Mouse (Mus musculus) Patski (cell line): ENCODE data around the gene Socs4. TPM values are rescaled to one million over a fixed set of nuclear protein-coding genes. Genes with fewer than 3 reads are reported as not detected.

Source experiments
- ATAC-seq: fragments of 100-300 bp; one replicate; pipeline ENCODE4 v1.8.0; 2021
- CTCF ChIA-PET: fragments of 350-600 bp; sonication (Branson Sonifier 250); formaldehyde crosslinking; loops from one replicate; lab custom pipeline; 2022; ENCODE audit warnings: inconsistent platforms; lab: Charles Lee
- POLR2A ChIA-PET: fragments of 350-600 bp; sonication (Branson Sonifier 250); formaldehyde crosslinking; loops from one replicate; lab custom pipeline; 2022; ENCODE audit warnings: antibody characterized with exemption, inconsistent platforms; lab: Charles Lee
- DNase-seq: peaks from one replicate; pipeline ENCODE4 v3.0.0-alpha.2; 2011; ENCODE audit warnings: low read depth, low spot score
- H3K27me3 ChIP-seq: fragments of 371-371 bp; one replicate; pipeline ENCODE4 v1.5.1; 2021
- CTCF ChIP-seq: fragments of 100-300 bp; IDR thresholded peaks from one replicate; pipeline ENCODE4 v1.5.1; 2021
- in situ Hi-C: fragments of 300-500 bp; cut with MboI; formaldehyde crosslinking; loops from 3 replicates; pipeline ENCODE4 v1.11.1; 2018; ENCODE audit warnings: low pct_unique_long_range_greater_than_20kb, mixed read lengths
- polyA plus RNA-seq: library from polyadenylated mRNA; unstranded; gene quantifications from one replicate; pipeline ENCODE4 v1.2.3, GENCODE M21; 2021

Socs4 gene
- polyA plus RNA-seq, 1 experiment from 2014 or later, result 14.5 TPM

- peak; percentile 96 for TF ChIP-seq CTCF
- no peak for ATAC-seq
- ChIA-PET CTCF (interaction anchor here (0.7 to 5.2 kb wide), 16 partner anchors 10 to 79 kb away, joined by 3 to 104 read pairs (median 4); no protein-coding TSS in a partner anchor), POLR2A (interaction anchor here (0.7 to 3.1 kb wide), 2 partner anchors 45 to 58 kb away, joined by 3 to 10 read pairs; no protein-coding TSS in a partner anchor)
- no peaks in the 10 kb centered on the region for H3K27me3 ChIP-seq
- DNase-seq, result no peak
- in situ Hi-C loops, result loop anchor here (5.0 kb wide), 1 partner anchor 52 kb away; no protein-coding TSS in a partner anchor
These were observed 58.1 kb downstream of the Socs4 start for GRCm38 (mm10) chr14:47334819-47335218.

DNA sequence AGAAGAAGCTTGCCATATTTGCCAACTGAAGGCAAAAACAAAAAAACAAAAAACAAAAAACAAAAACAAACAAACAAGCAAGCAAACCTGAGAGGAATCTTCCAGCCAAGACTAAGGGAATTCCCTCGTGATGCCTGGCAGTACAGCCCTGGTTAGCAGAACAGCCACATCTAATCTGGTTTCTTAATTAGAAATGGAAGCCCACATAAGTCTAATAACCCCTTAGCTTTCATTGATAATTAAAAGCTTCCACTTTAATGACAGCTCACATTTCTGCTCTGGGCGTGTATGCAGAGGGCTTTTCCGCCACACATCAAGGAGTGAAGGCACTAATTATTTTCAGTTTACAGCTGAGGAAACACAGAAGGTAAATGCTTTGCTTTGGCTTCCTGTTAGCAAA lies 58.6 kb downstream of the Socs4 start:
- CTCF ChIA-PET, result interaction anchor here (0.7 to 5.2 kb wide), 17 partner anchors 9 to 181 kb away, joined by 3 to 104 read pairs (median 4); no protein-coding TSS in a partner anchor
- POLR2A ChIA-PET, result interaction anchor here (0.7 to 3.1 kb wide), 2 partner anchors 45 to 58 kb away, joined by 3 to 10 read pairs; no protein-coding TSS in a partner anchor
- DNase-seq (no peak), ATAC-seq (no peak)
- in situ Hi-C loops, result no loop called here
- no peak for TF ChIP-seq CTCF
- H3K27me3 ChIP-seq, result no peaks in the 10 kb centered on the region

DNA sequence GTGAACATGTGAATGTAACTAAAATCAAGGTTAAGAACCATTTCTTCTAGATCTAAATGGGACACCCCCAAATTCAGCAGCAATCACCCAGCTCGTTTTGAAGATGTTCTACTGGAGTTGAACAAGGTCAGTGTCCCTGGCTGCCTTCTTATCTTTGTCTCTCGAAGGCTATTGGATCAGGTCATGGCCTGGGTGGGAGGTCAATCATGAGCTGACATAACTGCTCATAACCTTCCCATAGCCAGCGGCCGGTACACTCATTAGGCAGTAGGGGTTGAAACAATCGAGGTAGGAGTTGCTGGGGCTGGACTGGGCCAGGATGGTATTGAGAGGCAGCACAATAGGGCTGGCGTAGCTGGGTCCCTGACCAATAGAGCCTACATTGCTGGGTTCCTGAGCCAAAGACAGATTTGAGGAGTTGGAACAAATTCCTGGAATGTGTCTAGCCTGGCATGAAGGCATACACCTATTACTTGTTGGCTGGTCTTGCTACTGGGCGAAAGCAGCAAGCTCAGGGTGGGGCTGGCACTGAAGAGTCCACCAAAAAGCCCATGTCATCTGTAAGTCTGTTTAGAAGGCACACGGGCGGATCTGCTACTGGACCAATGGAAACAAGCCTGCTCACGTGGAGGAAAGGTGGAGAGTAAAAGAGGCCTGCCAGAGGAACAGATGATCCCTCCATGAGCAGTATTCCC lies 63.6 kb downstream of the Socs4 start:
- DNase-seq (no peak), ATAC-seq (no peak)
- ChIA-PET POLR2A (no interaction called here), CTCF (no interaction called here)
- no peaks in the 10 kb centered on the region for H3K27me3 ChIP-seq
- TF ChIP-seq CTCF, result no peak
- in situ Hi-C loops, result no loop called here

GRCm38 (mm10) chr14:47341811-47342291 lies 65.1 kb downstream of the Socs4 start:
- H3K27me3 ChIP-seq, result no peaks in the 10 kb centered on the region
- in situ Hi-C loops, result no loop called here
- DNase-seq, result no peak
- POLR2A ChIA-PET, result no interaction called here
- CTCF ChIA-PET, result no interaction called here
- no peak for TF ChIP-seq CTCF
- no peak for ATAC-seq

Other genes starting within 250 kb of the Socs4 start
- gene Gch1, start 87.5 kb upstream of the Socs4 start, polyA plus RNA-seq, result 2.2 TPM
- 10.6 TPM for gene Wdhd1, start 74 bp upstream of the Socs4 start, polyA plus RNA-seq
- 51.6 TPM for gene Mapk1ip1l, start 21.3 kb downstream of the Socs4 start, polyA plus RNA-seq
- 453 TPM for gene Lgals3, start 90.8 kb downstream of the Socs4 start, polyA plus RNA-seq
- gene Dlgap5, start 141.5 kb downstream of the Socs4 start, polyA plus RNA-seq, result 38.3 TPM
- 23.0 TPM for gene Fbxo34, start 173.5 kb downstream of the Socs4 start, polyA plus RNA-seq